Mouse (Mus musculus) olfactory bulb, adult 2 months (tissue): ENCODE data around the gene 2310033P09Rik.

Experiments
- CTCF ChIP-seq: fragments of 200-500 bp; IDR thresholded peaks from 2 replicates; pipeline ENCODE4 v1.5.1; 2012; ENCODE audit warnings: low read depth, mild to moderate bottlenecking, low read length, moderate library complexity; ENCODE audit not compliant: insufficient read depth
- POLR2A ChIP-seq: fragments of 200-500 bp; IDR thresholded peaks from 2 replicates; pipeline ENCODE4 v1.6.1; 2012; ENCODE audit warnings: mild to moderate bottlenecking, low read depth, low read length, moderate library complexity; ENCODE audit not compliant: insufficient read depth

GRCm38 (mm10) chr11:59210020-59210419 is 1.9 kb downstream of the 2310033P09Rik start:
- no peak for TF ChIP-seq POLR2A
- no peak for TF ChIP-seq CTCF
